Mouse (Mus musculus) limb, embryonic 10.5 days (tissue): ENCODE measurements around the gene Nfix. TPM values are rescaled to one million over a fixed set of nuclear protein-coding genes. Genes with fewer than 3 reads are reported as not detected.

Source experiments
- DNase-seq: peaks from one replicate; pipeline ENCODE4 v3.0.0-alpha.2; 2017; ENCODE audit warnings: low spot score
- H3K27ac ChIP-seq: fragments of 300-500 bp; sonication (generic); 2 replicates; pipeline ENCODE4 v1.5.1; 2016; ENCODE audit warnings: mild to moderate bottlenecking
- H3K27me3 ChIP-seq: fragments of 300-500 bp; sonication (generic); 2 replicates; pipeline ENCODE4 v1.6.1; 2016; ENCODE audit warnings: low read depth, mild to moderate bottlenecking; ENCODE audit not compliant: poor library complexity, severe bottlenecking
- H3K36me3 ChIP-seq: fragments of 300-500 bp; sonication (generic); 2 replicates; pipeline ENCODE4 v1.6.1; 2016; ENCODE audit warnings: mild to moderate bottlenecking, moderate library complexity
- H3K4me1 ChIP-seq: fragments of 300-500 bp; sonication (generic); 2 replicates; pipeline ENCODE4 v1.6.1; 2016
- H3K4me3 ChIP-seq: fragments of 300-500 bp; sonication (generic); 2 replicates; pipeline ENCODE4 v1.5.1; 2016; ENCODE audit warnings: mild to moderate bottlenecking, moderate library complexity
- H3K9me3 ChIP-seq: fragments of 300-500 bp; sonication (generic); replicated peaks from 2 replicates; pipeline ENCODE4 v1.6.1; 2016; ENCODE audit warnings: mild to moderate bottlenecking
- WGBS: fragments of 180-500 bp; shearing (Covaris S2); methylation state at CpG from one replicate; pipeline ENCODE4 v1.1.7; 2016; 5-methylcytosine and 5-hydroxymethylcytosine counted together
- polyA plus RNA-seq: library from polyadenylated mRNA; unstranded; fragments of >200 nt; fragmentation: Nextera tagmentation; extraction: Ambion mirVana; gene quantifications from 2 replicates; pipeline ENCODE4 v1.2.1, GENCODE M21; 2016

The Nfix gene
- 0.24 and 2.1 TPM in 2 replicates for polyA plus RNA-seq

DNA sequence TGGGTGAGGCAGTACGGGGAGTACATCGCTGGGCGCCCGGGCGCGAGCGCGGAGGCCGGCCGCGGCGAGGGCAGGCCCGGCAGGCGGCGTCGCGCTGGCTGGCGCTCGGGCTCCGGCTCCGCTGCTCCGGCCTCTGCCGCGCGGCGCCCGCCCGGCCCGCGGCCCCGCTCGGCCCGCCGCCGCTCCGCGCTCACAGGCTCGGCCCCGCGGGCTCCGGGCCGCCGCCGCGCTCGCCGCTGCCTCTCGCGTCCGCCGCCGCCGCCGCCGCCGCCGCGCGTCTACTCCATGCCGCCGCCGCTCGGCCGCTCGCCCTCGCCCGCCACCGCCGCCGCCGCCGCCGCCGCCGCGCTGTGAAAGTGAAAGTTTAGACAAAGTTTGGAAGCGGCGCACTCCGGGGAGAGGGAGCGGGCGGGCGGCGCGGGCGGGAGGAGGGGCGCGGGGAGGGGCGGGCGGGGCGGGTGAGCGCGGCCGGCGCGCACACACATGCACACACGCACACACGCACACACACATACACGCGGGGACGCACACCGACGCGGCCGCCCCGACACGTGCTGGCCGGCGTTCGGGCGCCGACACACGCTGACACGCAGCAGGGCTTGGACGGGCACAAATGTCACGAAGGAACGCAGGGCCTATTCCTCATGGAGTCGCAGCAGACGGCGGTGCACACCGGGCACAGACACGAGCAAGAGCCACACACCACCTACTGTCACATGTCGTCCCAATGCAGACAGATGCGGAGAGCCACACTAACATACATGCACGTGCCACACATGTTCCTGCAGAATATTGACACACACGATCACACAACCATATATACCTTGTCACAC lies at the start of gene Nfix:
Gene Nfix, minus strand, starts transcription at position 346 of the 833 bp plus-strand sequence.
- Histone ChIP-seq H3K27ac (peak within 1 kb of the TSS; percentile 82), H3K4me1 (peaks cover 23% of the 10 kb centered on the region), H3K27me3 (peaks cover 97% of the 10 kb centered on the region), H3K9me3 (no peaks in the 10 kb centered on the region), H3K4me3 (peak within 1 kb of the TSS; percentile 59), H3K36me3 (no peaks in the 10 kb centered on the region)
- 23% methylated on average over 107 of the region's 125 CpGs for WGBS
- DNase-seq = peak; percentile 73

GRCm38 (mm10) chr8:84847684-84848435 lies 47.7 kb upstream of the Nfix start:
- peak overlapping the region; percentile 95 for H3K4me3 ChIP-seq
- no peaks in the 10 kb centered on the region for H3K27me3 ChIP-seq
- H3K9me3 ChIP-seq = no peaks in the 10 kb centered on the region
- whole genome bisulfite sequencing = 55% methylated on average over 6 of the region's 6 CpGs
- peaks cover 32% of the 10 kb centered on the region for H3K36me3 ChIP-seq
- peak overlapping the region; percentile 94 for H3K27ac ChIP-seq
- no peak for DNase-seq
- peaks cover 35% of the 10 kb centered on the region for H3K4me1 ChIP-seq

DNA sequence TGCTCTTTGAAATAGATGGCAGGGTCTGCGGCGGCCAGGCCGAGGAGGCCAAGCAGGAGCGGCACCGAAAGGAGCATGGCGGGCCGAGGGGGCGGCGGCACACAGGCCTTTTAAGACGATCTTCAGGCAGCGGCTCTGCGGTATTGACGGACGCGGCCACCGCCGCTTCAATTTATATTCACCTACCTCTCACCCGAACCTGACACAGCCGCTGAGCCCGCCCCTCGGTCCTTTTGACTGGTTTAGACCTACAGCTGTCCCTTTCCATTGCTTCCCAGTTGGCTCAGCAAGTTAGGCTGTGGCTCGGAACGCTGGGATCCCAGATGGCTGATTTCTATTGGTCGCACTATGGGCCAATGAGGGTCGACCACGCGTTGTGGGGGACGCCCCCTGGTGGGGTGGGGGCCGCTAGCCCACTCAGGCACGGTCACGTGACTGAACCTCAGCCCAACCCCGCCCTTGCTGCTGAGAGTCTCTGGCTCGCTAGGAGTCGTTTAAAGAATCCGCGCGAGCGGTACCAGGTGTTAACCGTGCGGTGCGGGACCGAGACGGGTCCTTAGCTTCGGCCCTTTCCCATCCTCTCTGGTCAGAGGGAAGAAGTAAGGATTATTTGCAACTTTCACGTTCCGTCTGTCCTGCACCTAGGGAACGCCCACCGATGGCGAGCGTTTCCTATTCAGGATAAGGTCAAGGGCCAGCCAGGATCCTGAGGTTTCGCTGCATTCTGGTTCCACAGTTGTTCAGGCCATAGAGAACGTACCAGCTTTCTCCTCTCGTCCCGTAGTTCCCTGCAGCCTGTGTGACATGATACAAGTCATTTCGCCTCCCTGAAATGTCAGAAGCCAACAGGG lies 46.8 kb upstream of the Nfix start, which contains the start of gene Calr:
Gene Calr, minus strand, starts transcription at position 213 of the 851 bp plus-strand sequence.
- Histone ChIP-seq H3K4me1 (peaks cover 39% of the 10 kb centered on the region), H3K27ac (peak within 1 kb of the TSS; percentile 94), H3K27me3 (no peaks in the 10 kb centered on the region), H3K36me3 (peaks cover 42% of the 10 kb centered on the region), H3K4me3 (peak within 1 kb of the TSS; percentile 95), H3K9me3 (no peaks in the 10 kb centered on the region)
- peak; percentile 99 for DNase-seq
- WGBS = under 1% methylated on average over 55 of the region's 55 CpGs

DNA sequence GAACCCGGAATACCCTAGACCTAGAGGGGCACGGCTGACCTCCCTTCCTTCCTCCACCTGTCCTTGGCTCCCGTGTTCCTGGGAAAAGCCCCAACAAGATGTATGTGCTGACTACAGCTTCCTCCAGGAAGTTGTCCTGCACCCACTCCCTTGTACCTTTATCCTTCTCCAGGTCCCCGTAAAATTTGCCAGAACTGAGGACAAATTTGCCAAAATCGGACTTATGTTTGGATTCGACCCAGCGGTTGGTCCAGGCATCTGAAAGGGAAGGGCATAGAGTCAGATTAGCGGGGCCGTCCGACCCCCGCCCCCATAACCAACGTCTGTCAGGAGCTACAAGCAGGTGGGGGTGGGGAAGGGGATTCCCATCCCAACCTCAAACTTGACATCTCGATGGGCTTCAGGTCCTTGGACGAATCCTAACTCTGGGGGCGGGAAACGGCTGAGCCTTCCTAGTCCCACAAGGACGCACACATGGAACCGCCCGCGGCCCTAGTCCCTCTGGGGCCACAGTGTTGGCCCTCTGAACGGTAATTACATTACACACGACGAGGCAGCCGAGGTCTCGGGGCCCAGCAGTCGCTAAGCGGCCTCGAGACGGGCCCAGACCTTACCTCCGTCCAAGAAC lies 46.1 kb upstream of the Nfix start:
- no peak for DNase-seq
- Histone ChIP-seq H3K4me3 (peak overlapping the region; percentile 95), H3K27ac (peak overlapping the region; percentile 94), H3K9me3 (no peaks in the 10 kb centered on the region), H3K27me3 (no peaks in the 10 kb centered on the region), H3K4me1 (peaks cover 39% of the 10 kb centered on the region), H3K36me3 (peaks cover 49% of the 10 kb centered on the region)
- under 1% methylated on average over 30 of the region's 30 CpGs for WGBS

DNA sequence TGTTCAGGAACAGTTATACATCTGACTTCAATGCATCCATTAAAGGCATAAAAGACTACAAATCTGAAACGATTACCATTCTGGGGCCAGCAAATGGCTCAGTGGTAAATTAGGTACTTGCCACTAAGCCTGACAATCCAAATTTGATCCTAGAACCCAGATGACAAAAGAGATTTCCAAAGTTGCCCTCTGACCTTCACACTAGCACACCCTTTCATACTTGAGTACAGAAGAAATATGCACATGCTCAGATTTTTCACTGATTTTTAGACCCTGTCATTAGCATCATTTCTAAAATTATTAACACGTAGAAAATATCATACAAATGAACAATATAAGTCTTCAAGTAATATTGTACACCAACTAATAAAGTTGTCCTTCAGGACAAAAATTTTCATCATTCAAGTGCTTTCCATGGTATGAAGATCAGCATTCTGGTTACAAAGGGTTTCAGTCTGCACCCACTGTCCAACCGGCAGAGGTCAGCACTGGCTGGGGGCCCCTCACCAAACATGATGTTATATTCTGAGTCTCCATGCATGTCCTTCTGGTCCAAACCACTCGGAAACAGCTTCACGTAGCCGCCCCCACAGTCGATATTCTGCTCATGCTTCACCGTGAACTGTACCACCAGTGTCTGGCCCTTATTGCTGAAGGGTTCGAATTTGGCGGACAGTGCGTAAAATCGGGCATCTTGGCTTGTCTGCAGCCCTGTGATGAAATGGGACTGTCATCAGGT lies 45.4 kb upstream of the Nfix start:
- Histone ChIP-seq H3K36me3 (peaks cover 51% of the 10 kb centered on the region), H3K4me3 (peak overlapping the region; percentile 95), H3K27me3 (no peaks in the 10 kb centered on the region), H3K9me3 (no peaks in the 10 kb centered on the region), H3K4me1 (peaks cover 39% of the 10 kb centered on the region), H3K27ac (peak overlapping the region; percentile 94)
- WGBS = 22% methylated on average over 12 of the region's 12 CpGs
- DNase-seq = peak; percentile 55

DNA sequence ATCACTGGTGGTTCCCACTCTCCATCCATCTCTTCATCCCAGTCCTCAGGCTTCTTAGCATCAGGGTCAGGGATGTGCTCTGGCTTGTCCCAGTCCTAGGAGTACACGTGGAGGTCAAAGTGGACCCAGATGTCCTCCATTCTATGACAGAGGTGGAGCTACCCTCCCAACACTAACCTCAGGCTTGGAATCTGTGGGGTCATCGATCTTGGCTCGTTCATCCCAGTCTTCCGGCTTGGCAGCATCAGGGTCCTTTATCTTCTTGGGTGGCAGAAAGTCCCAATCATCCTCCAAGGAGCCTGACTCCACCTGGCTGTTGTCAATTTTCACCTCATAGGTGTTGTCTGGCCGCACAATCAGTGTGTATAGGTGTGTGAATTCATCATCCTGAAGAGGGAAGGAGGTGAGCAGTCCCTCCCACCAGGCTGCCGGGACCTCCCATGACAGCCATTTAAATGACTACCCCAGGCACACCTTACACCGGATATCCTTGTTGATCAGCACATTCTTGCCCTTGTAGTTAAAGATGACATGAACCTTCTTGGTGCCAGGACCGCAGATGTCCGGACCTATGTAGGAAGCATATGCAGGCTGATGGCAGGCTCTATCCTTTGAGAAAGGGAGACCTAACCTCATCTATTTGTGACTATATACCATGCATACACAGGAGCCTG lies 44.4 kb upstream of the Nfix start:
- no peaks in the 10 kb centered on the region for H3K27me3 ChIP-seq
- no peak overlapping the region for H3K27ac ChIP-seq
- H3K9me3 ChIP-seq = no peaks in the 10 kb centered on the region
- peaks cover 51% of the 10 kb centered on the region for H3K36me3 ChIP-seq
- H3K4me1 ChIP-seq = peaks cover 43% of the 10 kb centered on the region
- 89% methylated on average over 9 of the region's 9 CpGs for WGBS
- no peak for DNase-seq
- peak overlapping the region; percentile 95 for H3K4me3 ChIP-seq

DNA sequence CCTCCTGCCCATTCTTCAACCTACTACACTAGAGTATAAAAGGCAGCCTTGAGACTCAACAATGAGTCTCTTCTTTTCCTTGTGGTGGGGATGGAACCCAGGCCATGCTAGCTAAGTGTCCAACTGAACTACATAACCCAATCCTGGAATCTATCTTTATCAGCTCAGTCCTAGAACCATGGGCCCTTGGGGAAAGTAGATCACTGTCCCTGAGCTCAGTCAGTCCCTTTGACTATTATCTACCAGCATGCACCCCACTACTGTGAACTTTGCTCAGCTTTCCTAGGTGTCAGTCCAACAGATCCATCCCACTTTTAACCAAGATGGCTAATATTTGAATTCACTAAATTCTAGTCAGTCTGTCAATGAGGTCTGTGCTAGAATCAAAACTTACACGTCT lies 41.4 kb upstream of the Nfix start:
- Histone ChIP-seq H3K27me3 (no peaks in the 10 kb centered on the region), H3K4me1 (peaks cover 54% of the 10 kb centered on the region), H3K36me3 (peaks cover 80% of the 10 kb centered on the region), H3K9me3 (no peaks in the 10 kb centered on the region), H3K4me3 (0 out of 2 replicates have a peak overlapping the region, but pooled peaks have one; percentile 14), H3K27ac (no peak overlapping the region)
- WGBS = 78% methylated on average over 1 of the region's 1 CpGs
- DNase-seq = no peak

- Histone ChIP-seq H3K36me3 (peaks cover 84% of the 10 kb centered on the region), H3K27ac (peak within 1 kb of the TSS; percentile 94), H3K9me3 (no peaks in the 10 kb centered on the region), H3K4me1 (peaks cover 62% of the 10 kb centered on the region), H3K4me3 (peak within 1 kb of the TSS; percentile 77), H3K27me3 (no peaks in the 10 kb centered on the region)
- WGBS = under 1% methylated on average over 48 of the region's 55 CpGs
- DNase-seq = peak; percentile 95
Measured at GRCm38 (mm10) chr8:84840248-84840999, 40.3 kb upstream of the Nfix start, which contains the start of gene Rad23a. Gene Rad23a (minus strand): TSS chr8:84840665.

DNA sequence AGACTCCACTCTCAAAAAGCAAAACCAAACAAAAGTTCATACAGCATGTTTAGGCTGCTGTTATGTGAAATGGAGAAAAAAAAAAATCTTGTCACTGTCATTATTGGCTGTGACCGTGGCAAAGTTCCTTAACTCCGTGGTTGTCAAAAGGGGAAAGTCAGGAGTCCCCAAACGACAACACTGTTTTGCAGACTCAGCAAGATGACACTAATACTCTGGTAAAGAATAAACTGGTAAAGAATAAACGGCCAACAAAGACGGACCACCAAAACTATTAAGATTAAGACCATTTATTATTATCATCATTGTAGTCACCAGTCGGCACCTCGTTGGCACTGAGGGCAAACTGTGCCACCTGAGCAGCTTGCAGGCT lies 39.7 kb upstream of the Nfix start:
- Histone ChIP-seq H3K36me3 (peaks cover 83% of the 10 kb centered on the region), H3K9me3 (no peaks in the 10 kb centered on the region), H3K27me3 (no peaks in the 10 kb centered on the region), H3K4me3 (peak overlapping the region; percentile 77), H3K4me1 (peaks cover 60% of the 10 kb centered on the region), H3K27ac (peak overlapping the region; percentile 94)
- no peak for DNase-seq
- WGBS = 8% methylated on average over 7 of the region's 7 CpGs

- WGBS = 95% methylated on average over 2 of the region's 2 CpGs
Measured at GRCm38 (mm10) chr8:84839411-84839810, 39.3 kb upstream of the Nfix start.

More at GRCm38 (mm10) chr8:84839411-84839810, 39.3 kb upstream of the Nfix start:
- Histone ChIP-seq H3K9me3 (no peaks in the 10 kb centered on the region), H3K27me3 (no peaks in the 10 kb centered on the region), H3K4me3 (peak overlapping the region; percentile 77), H3K27ac (no peak overlapping the region), H3K4me1 (peaks cover 56% of the 10 kb centered on the region), H3K36me3 (peaks cover 83% of the 10 kb centered on the region)
- DNase-seq = no peak
